Mouse (Mus musculus): ENCODE results near the gene Ubtfl1. TPM values are rescaled to one million over a fixed set of nuclear protein-coding genes. Genes with fewer than 3 reads are reported as not detected.
"Not testable (repeated sequence)": the region's sequence is repeated elsewhere in the genome, so short reads cannot be mapped to it uniquely, and the experiment has no call there.

The Ubtfl1 gene
- polyA plus RNA-seq (2015; fragmentation: Nextera tagmentation; extraction: Ambion mirVana) = not detected in 2 replicates

GRCm38 (mm10) chr9:18404118-18404517, at the start of gene Ubtfl1:
TSS of gene Ubtfl1 (plus strand) at chr9:18404418.
- no peaks in the 10 kb centered on the region for H3K9me3 ChIP-seq (replicated peaks; ENCODE audit: control insufficient read depth, low read length)
- WGBS = 67% methylated on average over 1 of the region's 1 CpGs
- no peak for ATAC-seq (replicated peaks; ENCODE audit: extremely low read depth, insufficient read depth, low FRiP score)
- no peaks in the 10 kb centered on the region for H3K36me3 ChIP-seq (ENCODE audit: control insufficient read depth, insufficient read depth)
- H3K4me1 ChIP-seq (ENCODE audit: control insufficient read depth, insufficient read depth, low read length) = no peaks in the 10 kb centered on the region
- no peak within 1 kb of the TSS for H3K9ac ChIP-seq (ENCODE audit: low read length)
- H3K4me2 ChIP-seq (ENCODE audit: low read depth, low read length) = no peak within 1 kb of the TSS
- no peak within 1 kb of the TSS for H3K27ac ChIP-seq (ENCODE audit: low read length)
- H3K27me3 ChIP-seq (ENCODE audit: control insufficient read depth, insufficient read depth, low read length) = no peaks in the 10 kb centered on the region
- H3K4me3 ChIP-seq (ENCODE audit: low read length) = no peak within 1 kb of the TSS

GRCm38 (mm10) chr9:18373026-18373425, 31.2 kb upstream of the Ubtfl1 start:
- WGBS = 56% methylated on average over 1 of the region's 1 CpGs
- H3K36me3 ChIP-seq (ENCODE audit: control insufficient read depth, insufficient read depth); H3K9me3 ChIP-seq (replicated peaks; ENCODE audit: control insufficient read depth, low read length): not testable (repeated sequence)

GRCm38 (mm10) chr9:18385782-18386181, 18.4 kb upstream of the Ubtfl1 start:
- H3K36me3 ChIP-seq (ENCODE audit: control insufficient read depth, insufficient read depth) = no peaks in the 10 kb centered on the region
- H3K4me1 ChIP-seq (ENCODE audit: control insufficient read depth, insufficient read depth, low read length) = no peaks in the 10 kb centered on the region
- H3K4me3 ChIP-seq (ENCODE audit: low read length) = peak overlapping the region; percentile 26; the same call in 1 of the 2 replicates
- 0 out of 2 replicates have a peak, but pooled peaks have one; percentile 37 for ATAC-seq (replicated peaks; ENCODE audit: extremely low read depth, insufficient read depth, low FRiP score)
- H3K4me2 ChIP-seq (ENCODE audit: low read depth, low read length) = peak overlapping the region; percentile 39
- no peak overlapping the region for H3K27ac ChIP-seq (ENCODE audit: low read length)
- H3K9ac ChIP-seq (ENCODE audit: low read length) = no peak overlapping the region
- no peaks in the 10 kb centered on the region for H3K27me3 ChIP-seq (ENCODE audit: control insufficient read depth, insufficient read depth, low read length)
- H3K9me3 ChIP-seq (replicated peaks; ENCODE audit: control insufficient read depth, low read length) = no peaks in the 10 kb centered on the region
- WGBS = 18% methylated on average over 6 of the region's 6 CpGs

More at GRCm38 (mm10) chr9:18373026-18373425, 31.2 kb upstream of the Ubtfl1 start:
- ATAC-seq (replicated peaks; ENCODE audit: extremely low read depth, insufficient read depth, low FRiP score); H3K27ac ChIP-seq (ENCODE audit: low read length); H3K27me3 ChIP-seq (ENCODE audit: control insufficient read depth, insufficient read depth, low read length); H3K4me2 ChIP-seq (ENCODE audit: low read depth, low read length); H3K9ac ChIP-seq (ENCODE audit: low read length); H3K4me1 ChIP-seq (ENCODE audit: control insufficient read depth, insufficient read depth, low read length); H3K4me3 ChIP-seq (ENCODE audit: low read length): not testable (repeated sequence)

DNA sequence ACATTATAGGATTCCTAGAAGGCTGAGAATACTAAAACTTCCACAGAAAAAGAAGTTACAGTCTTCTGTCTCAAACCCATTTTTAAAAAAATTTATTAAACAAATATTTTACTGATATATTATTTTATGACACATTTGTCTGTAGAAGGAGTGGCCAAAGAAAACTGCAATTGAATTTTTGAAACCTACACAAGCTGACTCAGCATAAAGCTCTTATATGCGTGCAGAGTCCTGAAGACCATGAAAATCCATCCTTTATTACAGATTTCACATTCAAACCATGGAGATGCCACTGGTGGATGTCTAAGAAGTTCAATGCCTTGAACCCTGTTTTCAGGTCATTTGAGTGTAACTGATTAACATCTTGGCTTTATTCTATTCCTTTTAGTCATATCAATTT, 4.6 kb upstream of the Ubtfl1 start:
- Histone ChIP-seq H3K27ac (ENCODE audit: low read length) (no peak overlapping the region), H3K36me3 (ENCODE audit: control insufficient read depth, insufficient read depth) (no peaks in the 10 kb centered on the region), H3K4me1 (ENCODE audit: control insufficient read depth, insufficient read depth, low read length) (no peaks in the 10 kb centered on the region), H3K9me3 (replicated peaks; ENCODE audit: control insufficient read depth, low read length) (no peaks in the 10 kb centered on the region), H3K9ac (ENCODE audit: low read length) (no peak overlapping the region), H3K4me2 (ENCODE audit: low read depth, low read length) (no peak overlapping the region), H3K27me3 (ENCODE audit: control insufficient read depth, insufficient read depth, low read length) (no peaks in the 10 kb centered on the region), H3K4me3 (ENCODE audit: low read length) (no peak overlapping the region)
- WGBS = 66% methylated on average over 1 of the region's 1 CpGs
- ATAC-seq (replicated peaks; ENCODE audit: extremely low read depth, insufficient read depth, low FRiP score) = no peak

DNA sequence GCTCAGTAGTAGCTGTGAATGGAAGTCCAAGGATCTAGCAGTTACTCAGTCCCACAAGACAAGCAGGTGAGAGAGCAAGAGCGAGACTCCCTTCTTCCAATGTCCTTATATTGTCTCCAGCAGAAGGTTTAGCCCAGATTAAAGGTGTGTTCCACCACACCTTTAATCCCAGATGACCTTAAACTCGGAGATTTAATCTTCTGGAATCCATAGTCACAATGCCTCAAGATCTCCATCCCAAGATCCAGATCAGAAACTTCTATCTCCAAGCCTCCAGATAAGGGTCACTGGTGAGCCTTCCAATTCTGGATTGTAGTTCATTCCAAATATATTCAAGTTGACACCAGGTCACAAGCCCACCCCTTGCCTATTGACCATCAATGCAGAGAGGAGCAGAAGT, 1.3 kb upstream of the Ubtfl1 start, which contains the start of gene Naalad2:
Gene Naalad2, minus strand, starts transcription at position 101 of the 400 bp plus-strand sequence.
- WGBS = 56% methylated on average over 2 of the region's 2 CpGs
- not testable (repeated sequence) for H3K36me3 ChIP-seq (ENCODE audit: control insufficient read depth, insufficient read depth); H3K27ac ChIP-seq (ENCODE audit: low read length); H3K4me3 ChIP-seq (ENCODE audit: low read length); H3K4me2 ChIP-seq (ENCODE audit: low read depth, low read length); H3K9me3 ChIP-seq (replicated peaks; ENCODE audit: control insufficient read depth, low read length); H3K4me1 ChIP-seq (ENCODE audit: control insufficient read depth, insufficient read depth, low read length); H3K9ac ChIP-seq (ENCODE audit: low read length); ATAC-seq (replicated peaks; ENCODE audit: extremely low read depth, insufficient read depth, low FRiP score); H3K27me3 ChIP-seq (ENCODE audit: control insufficient read depth, insufficient read depth, low read length)

DNA sequence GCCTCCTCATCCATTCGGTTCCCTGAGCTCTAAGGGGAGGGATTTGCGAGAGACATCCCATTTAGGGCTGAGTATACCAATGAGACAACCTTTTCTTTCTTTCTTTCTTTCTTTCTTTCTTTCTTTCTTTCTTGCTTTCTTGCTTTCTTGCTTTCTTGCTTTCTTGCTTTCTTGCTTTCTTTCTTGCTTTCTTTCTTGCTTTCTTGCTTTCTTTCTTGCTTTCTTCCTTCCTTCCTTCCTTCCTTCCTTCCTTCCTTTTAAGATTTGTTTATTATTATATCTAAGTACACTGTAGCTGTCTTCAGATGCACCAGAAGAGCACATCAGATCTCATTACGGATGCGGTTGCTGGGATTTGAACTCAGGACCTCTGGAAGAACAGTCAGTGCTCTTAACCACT, 8.2 kb downstream of the Ubtfl1 start:
- not testable (repeated sequence) for H3K36me3 ChIP-seq (ENCODE audit: control insufficient read depth, insufficient read depth); H3K9me3 ChIP-seq (replicated peaks; ENCODE audit: control insufficient read depth, low read length); H3K9ac ChIP-seq (ENCODE audit: low read length); H3K4me1 ChIP-seq (ENCODE audit: control insufficient read depth, insufficient read depth, low read length); H3K4me3 ChIP-seq (ENCODE audit: low read length); H3K27me3 ChIP-seq (ENCODE audit: control insufficient read depth, insufficient read depth, low read length); H3K27ac ChIP-seq (ENCODE audit: low read length); ATAC-seq (replicated peaks; ENCODE audit: extremely low read depth, insufficient read depth, low FRiP score); H3K4me2 ChIP-seq (ENCODE audit: low read depth, low read length)
- WGBS = 80% methylated on average over 4 of the region's 4 CpGs

DNA sequence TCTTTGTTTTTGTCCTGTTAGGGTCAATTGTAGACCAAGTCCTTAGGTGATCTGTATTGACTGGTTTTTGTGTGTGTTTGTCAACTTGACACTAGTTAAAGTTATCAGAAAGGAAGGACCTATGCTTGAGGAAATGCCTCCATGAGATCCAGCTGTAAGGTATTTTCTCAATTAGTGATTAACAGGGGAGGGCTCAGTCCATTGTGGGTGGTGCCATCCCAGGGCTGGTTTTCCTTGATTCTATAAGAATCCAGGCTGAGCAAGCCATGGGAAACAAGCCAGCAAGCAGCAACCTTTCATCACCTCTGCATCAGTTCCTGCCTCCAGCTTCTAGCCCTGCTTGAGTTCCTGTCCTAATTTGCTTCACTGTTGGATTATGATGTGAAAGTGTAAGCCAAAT, 26.1 kb downstream of the Ubtfl1 start, which contains the start of gene Mbd3l2:
Gene Mbd3l2, plus strand, starts transcription at position 301 of the 400 bp plus-strand sequence.
- H3K27me3 ChIP-seq (ENCODE audit: control insufficient read depth, insufficient read depth, low read length) = no peaks in the 10 kb centered on the region
- H3K4me2 ChIP-seq (ENCODE audit: low read depth, low read length) = no peak within 1 kb of the TSS
- H3K9ac ChIP-seq (ENCODE audit: low read length) = no peak within 1 kb of the TSS
- H3K27ac ChIP-seq (ENCODE audit: low read length) = no peak within 1 kb of the TSS
- no peak for ATAC-seq (replicated peaks; ENCODE audit: extremely low read depth, insufficient read depth, low FRiP score)
- H3K4me1 ChIP-seq (ENCODE audit: control insufficient read depth, insufficient read depth, low read length) = no peaks in the 10 kb centered on the region
- H3K4me3 ChIP-seq (ENCODE audit: low read length) = no peak within 1 kb of the TSS
- H3K9me3 ChIP-seq (replicated peaks; ENCODE audit: control insufficient read depth, low read length) = no peaks in the 10 kb centered on the region
- no peaks in the 10 kb centered on the region for H3K36me3 ChIP-seq (ENCODE audit: control insufficient read depth, insufficient read depth)

DNA sequence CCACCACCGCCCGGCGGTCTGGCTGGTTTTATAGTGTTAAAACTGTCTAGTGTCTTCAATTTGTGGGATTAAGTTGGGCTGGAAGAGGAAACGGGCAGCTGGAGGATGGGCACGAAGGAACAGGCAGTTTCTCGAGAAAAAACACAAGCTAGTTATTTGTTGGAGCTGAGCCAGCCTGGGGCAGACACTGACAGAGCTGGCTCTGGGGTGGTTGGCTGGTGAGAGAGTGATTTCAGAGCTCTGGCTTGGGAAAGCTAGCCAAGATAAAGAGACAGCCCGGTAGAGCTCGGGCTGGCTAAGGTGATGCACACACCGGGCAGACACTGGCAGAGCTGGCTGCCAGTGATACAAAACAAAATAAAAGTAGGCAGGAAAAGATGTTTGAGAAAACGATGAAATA, 27.5 kb downstream of the Ubtfl1 start:
- Histone ChIP-seq H3K36me3 (ENCODE audit: control insufficient read depth, insufficient read depth) (no peaks in the 10 kb centered on the region), H3K9me3 (replicated peaks; ENCODE audit: control insufficient read depth, low read length) (no peaks in the 10 kb centered on the region), H3K27me3 (ENCODE audit: control insufficient read depth, insufficient read depth, low read length) (no peaks in the 10 kb centered on the region), H3K4me3 (ENCODE audit: low read length) (no peak overlapping the region), H3K27ac (ENCODE audit: low read length) (no peak overlapping the region), H3K4me1 (ENCODE audit: control insufficient read depth, insufficient read depth, low read length) (no peaks in the 10 kb centered on the region), H3K4me2 (ENCODE audit: low read depth, low read length) (no peak overlapping the region), H3K9ac (ENCODE audit: low read length) (no peak overlapping the region)
- 66% methylated on average over 10 of the region's 10 CpGs for WGBS
- ATAC-seq (replicated peaks; ENCODE audit: extremely low read depth, insufficient read depth, low FRiP score) = no peak

- H3K27ac ChIP-seq (ENCODE audit: low read length) = no peak overlapping the region
- WGBS = 82% methylated on average over 4 of the region's 4 CpGs
- no peak overlapping the region for H3K4me2 ChIP-seq (ENCODE audit: low read depth, low read length)
- ATAC-seq (replicated peaks; ENCODE audit: extremely low read depth, insufficient read depth, low FRiP score) = no peak
- H3K9ac ChIP-seq (ENCODE audit: low read length) = no peak overlapping the region
- H3K9me3 ChIP-seq (replicated peaks; ENCODE audit: control insufficient read depth, low read length) = peaks cover 5% of the 10 kb centered on the region; the same call in 1 of the 2 replicates
- H3K36me3 ChIP-seq (ENCODE audit: control insufficient read depth, insufficient read depth) = peaks cover 26% of the 10 kb centered on the region
- H3K4me3 ChIP-seq (ENCODE audit: low read length) = no peak overlapping the region
- no peaks in the 10 kb centered on the region for H3K4me1 ChIP-seq (ENCODE audit: control insufficient read depth, insufficient read depth, low read length)
- H3K27me3 ChIP-seq (ENCODE audit: control insufficient read depth, insufficient read depth, low read length) = no peaks in the 10 kb centered on the region
These were observed 52.3 kb downstream of the Ubtfl1 start for GRCm38 (mm10) chr9:18456520-18456919.

All from heart, embryonic 16.5 days (tissue).